Mouse (Mus musculus) erythroblast, embryonic 14.5 days (primary cell): ENCODE data around the gene Adamts16.

Experiments used
- GATA1 ChIP-seq: IDR thresholded peaks from 2 replicates; pipeline ENCODE4 v1.6.1; 2012; ENCODE audit warnings: low read length, inconsistent platforms, mixed read lengths
- TAL1 ChIP-seq: IDR thresholded peaks from 3 replicates; pipeline ENCODE4 v1.6.1; 2012; ENCODE audit warnings: low read length, inconsistent platforms, mixed read lengths

GRCm38 (mm10) chr13:70877550-70877913 lies 35.9 kb upstream of the Adamts16 start:
- TF ChIP-seq TAL1 (no peak), GATA1 (no peak)
